Mouse (Mus musculus) limb, embryonic 12.5 days (tissue): ENCODE results near the gene Gpt2. TPM values are rescaled to one million over a fixed set of nuclear protein-coding genes. Genes with fewer than 3 reads are reported as not detected.

ENCODE experiments used
- ATAC-seq: fragments of 200-750 bp; cut with Nextera tagmentation; 2 replicates; pipeline ENCODE4 v1.8.0; 2017; ENCODE audit warnings: low read depth, moderate TSS enrichment; ENCODE audit not compliant: insufficient number of reproducible peaks, insufficient read depth, low FRiP score, low TSS enrichment
- H3K27ac ChIP-seq: fragments of 300-500 bp; sonication (generic); 2 replicates; pipeline ENCODE4 v1.5.1; 2016; ENCODE audit warnings: mild to moderate bottlenecking, moderate library complexity
- H3K27me3 ChIP-seq: fragments of 300-500 bp; sonication (generic); 2 replicates; pipeline ENCODE4 v1.6.1; 2016; ENCODE audit warnings: mild to moderate bottlenecking, moderate library complexity
- H3K36me3 ChIP-seq: fragments of 300-500 bp; sonication (generic); 2 replicates; pipeline ENCODE4 v1.6.1; 2016; ENCODE audit warnings: mild to moderate bottlenecking, moderate library complexity
- H3K4me1 ChIP-seq: fragments of 300-500 bp; sonication (generic); replicated peaks from 2 replicates; pipeline ENCODE4 v1.6.1; 2016
- H3K4me2 ChIP-seq: fragments of 300-500 bp; sonication (generic); 2 replicates; pipeline ENCODE4 v1.6.1; 2016; ENCODE audit warnings: mild to moderate bottlenecking, moderate library complexity
- H3K4me3 ChIP-seq: fragments of 300-500 bp; sonication (generic); replicated peaks from 2 replicates; pipeline ENCODE4 v1.5.1; 2016; ENCODE audit warnings: mild to moderate bottlenecking
- H3K9ac ChIP-seq: fragments of 300-500 bp; sonication (generic); replicated peaks from 2 replicates; pipeline ENCODE4 v1.6.1; 2016; ENCODE audit warnings: mild to moderate bottlenecking, moderate library complexity
- H3K9me3 ChIP-seq: fragments of 300-500 bp; sonication (generic); 2 replicates; pipeline ENCODE4 v1.6.1; 2016; ENCODE audit warnings: mild to moderate bottlenecking, moderate library complexity
- WGBS: fragments of 180-500 bp; shearing (Covaris S2); methylation state at CpG from one replicate; pipeline ENCODE4 v1.1.7; 2016; 5-methylcytosine and 5-hydroxymethylcytosine counted together
- polyA plus RNA-seq: library from polyadenylated mRNA; unstranded; fragments of >200 nt; fragmentation: Nextera tagmentation; extraction: Ambion mirVana; gene quantifications from 2 replicates; pipeline ENCODE4 v1.2.1, GENCODE M21; 2016

Gpt2 gene
- polyA plus RNA-seq, 1 experiment from 2014 or later, result 64.8 TPM

- no peak overlapping the region for H3K27ac ChIP-seq
- 83% methylated on average over 20 of the region's 20 CpGs for WGBS
- no peak for ATAC-seq
Observed at GRCm38 (mm10) chr8:85487906-85488620, 4.3 kb upstream of the Gpt2 start.

GRCm38 (mm10) chr8:85488631-85489030 lies 3.7 kb upstream of the Gpt2 start:
- no peak overlapping the region for H3K9ac ChIP-seq
- no peak for ATAC-seq

More at GRCm38 (mm10) chr8:85487906-85488620, 4.3 kb upstream of the Gpt2 start:
- Histone ChIP-seq H3K27me3 (no peaks in the 10 kb centered on the region), H3K4me1 (peaks cover 2% of the 10 kb centered on the region; the same call in 1 of the 2 replicates), H3K4me3 (no peak overlapping the region), H3K4me2 (no peak overlapping the region), H3K9ac (no peak overlapping the region), H3K36me3 (no peaks in the 10 kb centered on the region), H3K9me3 (no peaks in the 10 kb centered on the region)

GRCm38 (mm10) chr8:85489546-85489945 lies 2.8 kb upstream of the Gpt2 start:
- Histone ChIP-seq H3K9me3 (no peaks in the 10 kb centered on the region), H3K4me1 (peaks cover 15% of the 10 kb centered on the region), H3K9ac (no peak overlapping the region), H3K4me3 (no peak overlapping the region), H3K36me3 (no peaks in the 10 kb centered on the region), H3K4me2 (no peak overlapping the region), H3K27ac (no peak overlapping the region), H3K27me3 (no peaks in the 10 kb centered on the region)
- no peak for ATAC-seq
- WGBS, result 93% methylated on average over 8 of the region's 8 CpGs

More at GRCm38 (mm10) chr8:85488631-85489030, 3.7 kb upstream of the Gpt2 start:
- Histone ChIP-seq H3K4me1 (peaks cover 8% of the 10 kb centered on the region), H3K4me2 (no peak overlapping the region), H3K4me3 (no peak overlapping the region), H3K27me3 (no peaks in the 10 kb centered on the region), H3K36me3 (no peaks in the 10 kb centered on the region), H3K9me3 (no peaks in the 10 kb centered on the region), H3K27ac (no peak overlapping the region)

GRCm38 (mm10) chr8:85492940-85493931 lies 860 bp downstream of the Gpt2 start:
- ATAC-seq, result peak; percentile 8; the same call in 1 of the 2 replicates
- Histone ChIP-seq H3K27me3 (no peaks in the 10 kb centered on the region), H3K4me3 (peak overlapping the region; percentile 79), H3K4me2 (peak overlapping the region; percentile 82), H3K4me1 (peaks cover 21% of the 10 kb centered on the region), H3K27ac (peak overlapping the region; percentile 62; the same call in 1 of the 2 replicates), H3K9me3 (no peaks in the 10 kb centered on the region), H3K36me3 (peaks cover 7% of the 10 kb centered on the region; the same call in 1 of the 2 replicates), H3K9ac (peak overlapping the region; percentile 90)
- 6% methylated on average over 49 of the region's 49 CpGs for WGBS

- Histone ChIP-seq H3K4me3 (no peak overlapping the region), H3K4me1 (peaks cover 32% of the 10 kb centered on the region), H3K9me3 (no peaks in the 10 kb centered on the region), H3K27ac (no peak overlapping the region), H3K9ac (no peak overlapping the region), H3K4me2 (no peak overlapping the region), H3K36me3 (peaks cover 16% of the 10 kb centered on the region; the same call in 1 of the 2 replicates), H3K27me3 (no peaks in the 10 kb centered on the region)
- WGBS, result 85% methylated on average over 5 of the region's 5 CpGs
- ATAC-seq, result no peak
Observed at GRCm38 (mm10) chr8:85496125-85496524, 3.7 kb downstream of the Gpt2 start.

- no peaks in the 10 kb centered on the region for H3K9me3 ChIP-seq
- no peak overlapping the region for H3K9ac ChIP-seq
- peaks cover 19% of the 10 kb centered on the region; the same call in 1 of the 2 replicates for H3K36me3 ChIP-seq
- ATAC-seq, result no peak
- no peak overlapping the region for H3K27ac ChIP-seq
- no peaks in the 10 kb centered on the region for H3K27me3 ChIP-seq
- no peak overlapping the region for H3K4me3 ChIP-seq
- WGBS, result 90% methylated on average over 4 of the region's 4 CpGs
- no peak overlapping the region for H3K4me2 ChIP-seq
- peaks cover 31% of the 10 kb centered on the region for H3K4me1 ChIP-seq
Observed at GRCm38 (mm10) chr8:85496778-85497177, 4.4 kb downstream of the Gpt2 start.

- no peak overlapping the region for H3K4me2 ChIP-seq
- H3K27ac ChIP-seq, result no peak overlapping the region
- no peak overlapping the region for H3K4me3 ChIP-seq
- H3K36me3 ChIP-seq, result peaks cover 32% of the 10 kb centered on the region
- 11% methylated on average over 2 of the region's 2 CpGs for WGBS
- no peaks in the 10 kb centered on the region for H3K9me3 ChIP-seq
- H3K27me3 ChIP-seq, result no peaks in the 10 kb centered on the region
- peaks cover 37% of the 10 kb centered on the region for H3K4me1 ChIP-seq
- H3K9ac ChIP-seq, result no peak overlapping the region
- ATAC-seq, result no peak
Observed at GRCm38 (mm10) chr8:85498577-85498976, 6.2 kb downstream of the Gpt2 start.

- H3K4me1 ChIP-seq, result peaks cover 23% of the 10 kb centered on the region
Observed at GRCm38 (mm10) chr8:85500460-85500859, 8.1 kb downstream of the Gpt2 start.

GRCm38 (mm10) chr8:85500955-85501685 lies 8.7 kb downstream of the Gpt2 start:
- Histone ChIP-seq H3K4me2 (no peak overlapping the region), H3K4me3 (no peak overlapping the region), H3K27me3 (no peaks in the 10 kb centered on the region), H3K9ac (no peak overlapping the region), H3K36me3 (peaks cover 55% of the 10 kb centered on the region), H3K9me3 (no peaks in the 10 kb centered on the region), H3K4me1 (peaks cover 23% of the 10 kb centered on the region), H3K27ac (no peak overlapping the region)
- ATAC-seq, result no peak
- WGBS, result 84% methylated on average over 11 of the region's 11 CpGs

More at GRCm38 (mm10) chr8:85500460-85500859, 8.1 kb downstream of the Gpt2 start:
- Histone ChIP-seq H3K4me3 (no peak overlapping the region), H3K27ac (no peak overlapping the region), H3K9me3 (no peaks in the 10 kb centered on the region), H3K36me3 (peaks cover 49% of the 10 kb centered on the region), H3K4me2 (no peak overlapping the region), H3K9ac (no peak overlapping the region), H3K27me3 (no peaks in the 10 kb centered on the region)
- ATAC-seq, result no peak
- WGBS, result 90% methylated on average over 10 of the region's 10 CpGs

- WGBS, result 76% methylated on average over 2 of the region's 2 CpGs
- no peak for ATAC-seq
- H3K4me1 ChIP-seq, result peaks cover 23% of the 10 kb centered on the region
- H3K4me2 ChIP-seq, result no peak overlapping the region
- H3K36me3 ChIP-seq, result peaks cover 60% of the 10 kb centered on the region
- H3K27ac ChIP-seq, result no peak overlapping the region
- H3K27me3 ChIP-seq, result no peaks in the 10 kb centered on the region
- H3K9me3 ChIP-seq, result no peaks in the 10 kb centered on the region
- no peak overlapping the region for H3K4me3 ChIP-seq
- no peak overlapping the region for H3K9ac ChIP-seq
Observed at GRCm38 (mm10) chr8:85502381-85502780, 10.0 kb downstream of the Gpt2 start.
